Mouse (Mus musculus) embryonic fibroblast, embryonic 13.5 days (primary cell): Measurements from ENCODE around the gene Jarid2.

Source experiments
- CTCF ChIP-seq: IDR thresholded peaks from 2 replicates; pipeline ENCODE4 v1.5.1; 2011; ENCODE audit warnings: mild to moderate bottlenecking, control low read depth, low read length, moderate library complexity, borderline replicate concordance; ENCODE audit not compliant: insufficient read depth
- POLR2A ChIP-seq: IDR thresholded peaks from 2 replicates; pipeline ENCODE4 v1.6.1; 2011; ENCODE audit warnings: low read depth, mild to moderate bottlenecking, control low read depth, low read length, moderate library complexity

DNA sequence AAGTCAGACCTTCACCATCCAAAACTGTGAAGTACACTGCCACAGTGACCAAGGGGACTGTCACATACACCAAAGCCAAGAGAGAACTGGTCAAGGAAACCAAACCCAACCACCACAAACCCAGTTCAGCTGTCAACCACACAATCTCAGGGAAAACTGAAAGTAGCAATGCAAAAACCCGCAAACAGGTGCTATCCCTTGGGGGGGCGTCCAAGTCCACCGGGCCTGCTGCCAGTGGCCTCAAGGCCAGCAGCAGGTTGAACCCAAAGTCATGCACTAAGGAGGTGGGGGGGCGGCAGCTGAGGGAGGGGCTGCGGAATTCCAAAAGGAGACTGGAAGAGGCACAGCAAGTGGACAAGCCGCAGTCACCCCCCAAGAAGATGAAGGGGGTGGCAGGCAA, 173.0 kb downstream of the Jarid2 start:
- no peak for TF ChIP-seq POLR2A
- no peak for TF ChIP-seq CTCF
